Mouse (Mus musculus) skeletal muscle tissue, adult 2 months (tissue): Measurements from ENCODE around the gene Lamb1.

Experiments
- DNase-seq: peaks from one replicate; pipeline ENCODE4 v3.0.0-alpha.2; 2012; ENCODE audit warnings: low read depth, low spot score

Lamb1 gene

GRCm38 (mm10) chr12:31252259-31252658 is 12.8 kb upstream of the Lamb1 start:
- no peak for DNase-seq

- DNase-seq, result no peak
These were observed 10.1 kb upstream of the Lamb1 start for GRCm38 (mm10) chr12:31254978-31255377.

- no peak for DNase-seq
These were observed 8.7 kb upstream of the Lamb1 start for GRCm38 (mm10) chr12:31256121-31256903.

GRCm38 (mm10) chr12:31261882-31262281 is 3.2 kb upstream of the Lamb1 start:
- peak; percentile 59 for DNase-seq

DNA sequence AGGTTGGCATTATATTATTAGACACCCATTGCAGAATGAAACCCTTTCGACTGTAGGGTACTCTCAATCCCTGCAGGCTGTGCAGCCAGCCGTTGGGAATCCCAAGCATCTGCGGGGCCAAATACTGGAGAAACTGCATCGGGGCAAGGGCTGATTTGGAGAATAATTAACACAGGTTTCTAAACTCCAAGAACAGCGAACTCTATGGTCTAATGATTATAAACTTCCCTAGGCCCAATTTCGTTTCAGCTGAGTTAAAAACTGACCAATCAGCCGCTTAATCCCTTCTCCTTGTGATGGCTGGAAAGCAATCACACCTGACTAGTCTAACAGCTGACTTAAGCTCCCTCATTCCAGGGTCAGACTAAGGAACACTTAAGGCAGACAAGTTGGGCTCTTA is 1.1 kb upstream of the Lamb1 start:
- no peak for DNase-seq

DNA sequence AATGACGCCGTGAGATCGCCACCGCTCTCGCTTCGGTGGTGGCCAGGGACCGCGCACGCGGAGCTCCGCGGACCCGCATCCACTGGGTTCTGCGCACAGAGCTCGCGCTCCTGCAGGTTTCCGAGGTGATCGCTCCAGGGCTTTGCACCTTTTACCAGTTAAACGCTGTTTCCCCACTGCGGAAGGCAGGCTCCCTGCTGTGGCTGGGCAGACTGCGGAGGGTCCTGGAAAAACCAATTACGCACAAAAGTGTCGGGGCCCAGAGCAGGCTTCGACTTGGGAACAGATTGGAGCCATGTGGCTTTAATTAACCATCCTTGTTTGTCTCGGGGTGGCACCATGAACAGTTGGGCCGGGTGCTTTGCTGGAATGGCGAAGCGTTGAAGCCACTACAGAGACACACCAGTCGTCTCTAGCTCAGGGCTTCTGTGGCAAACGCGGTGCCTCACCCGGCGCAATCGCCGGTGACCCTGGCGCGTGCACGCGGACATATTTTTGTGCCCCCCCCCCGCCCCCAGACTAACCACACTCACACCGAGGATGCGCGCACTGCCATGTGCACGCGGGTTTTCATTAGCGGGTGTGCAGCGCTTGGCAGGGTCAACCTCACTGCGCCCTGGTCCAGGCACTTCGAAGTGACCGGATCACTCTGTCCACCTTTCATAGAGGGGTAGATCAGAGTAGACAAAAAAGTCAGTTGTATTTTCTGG is 843 bp downstream of the Lamb1 start:
- DNase-seq, result no peak

- no peak for DNase-seq
These were observed 1.7 kb downstream of the Lamb1 start for GRCm38 (mm10) chr12:31266686-31267085.

DNA sequence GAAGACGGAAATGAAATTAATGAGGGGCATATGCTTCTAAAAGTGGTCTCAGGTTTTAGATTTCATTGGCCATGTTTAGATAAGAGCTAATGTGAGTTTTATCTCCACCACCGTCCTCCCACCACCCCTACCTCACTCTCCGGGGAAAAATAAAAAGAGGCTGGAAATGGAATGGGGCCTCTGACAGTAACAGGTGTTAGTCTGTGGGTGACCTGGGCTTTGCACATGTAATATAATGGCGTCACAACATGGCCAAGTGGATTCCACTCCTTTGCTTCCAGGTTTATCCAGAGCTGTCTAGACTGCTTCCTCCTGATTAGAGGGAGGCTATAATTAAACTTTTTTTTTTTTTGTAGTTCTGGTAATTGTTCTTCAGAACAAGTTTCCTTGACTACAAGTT is 2.3 kb downstream of the Lamb1 start:
- no peak for DNase-seq

- no peak for DNase-seq
These were observed 3.3 kb downstream of the Lamb1 start for GRCm38 (mm10) chr12:31268315-31268714.

DNA sequence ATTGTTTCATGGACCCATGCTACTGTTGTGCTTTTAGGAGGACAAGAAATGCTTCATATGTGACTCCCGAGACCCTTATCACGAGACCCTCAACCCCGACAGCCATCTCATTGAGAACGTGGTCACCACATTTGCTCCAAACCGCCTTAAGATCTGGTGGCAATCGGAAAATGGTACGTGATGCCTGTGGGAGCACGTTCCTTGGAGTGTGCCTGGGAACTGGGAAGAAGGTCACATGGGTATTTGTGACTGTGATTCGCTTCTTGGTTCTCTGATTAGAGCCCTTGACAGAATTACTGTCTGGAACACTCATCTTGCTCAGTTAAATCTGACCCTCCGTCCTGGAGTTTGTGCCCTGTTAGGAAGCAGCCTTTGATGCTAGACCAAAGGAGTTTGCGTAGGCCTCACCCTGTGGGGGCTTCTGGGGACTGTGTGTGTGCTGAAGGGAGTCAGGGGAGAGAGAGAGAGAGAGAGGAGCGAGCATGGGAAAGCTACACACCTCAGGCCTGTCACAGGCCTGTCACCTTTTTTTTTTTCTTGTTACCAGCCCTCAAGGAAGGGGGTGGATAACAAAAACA is 4.1 kb downstream of the Lamb1 start:
- no peak for DNase-seq

GRCm38 (mm10) chr12:31270361-31270760 is 5.3 kb downstream of the Lamb1 start:
- DNase-seq, result no peak

DNA sequence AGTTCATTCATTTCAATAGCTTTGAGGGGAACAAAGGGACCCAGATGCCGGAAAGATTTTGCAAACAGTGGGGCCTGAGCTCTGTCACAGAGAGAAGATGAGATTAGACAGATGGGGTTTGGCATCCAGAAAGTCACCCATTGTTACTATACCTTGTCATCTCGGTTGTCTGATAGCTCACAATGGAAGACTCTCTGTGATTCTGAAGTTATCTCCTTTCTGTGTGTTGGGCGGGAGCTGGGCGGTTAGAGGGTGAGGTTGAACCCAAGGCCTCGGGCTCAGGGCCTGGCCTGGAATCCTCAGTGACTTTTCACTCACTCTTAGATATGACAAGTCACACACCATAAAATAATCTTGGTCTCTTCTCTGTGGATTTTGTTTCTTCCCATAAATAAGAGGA is 5.7 kb downstream of the Lamb1 start:
- DNase-seq, result no peak

DNA sequence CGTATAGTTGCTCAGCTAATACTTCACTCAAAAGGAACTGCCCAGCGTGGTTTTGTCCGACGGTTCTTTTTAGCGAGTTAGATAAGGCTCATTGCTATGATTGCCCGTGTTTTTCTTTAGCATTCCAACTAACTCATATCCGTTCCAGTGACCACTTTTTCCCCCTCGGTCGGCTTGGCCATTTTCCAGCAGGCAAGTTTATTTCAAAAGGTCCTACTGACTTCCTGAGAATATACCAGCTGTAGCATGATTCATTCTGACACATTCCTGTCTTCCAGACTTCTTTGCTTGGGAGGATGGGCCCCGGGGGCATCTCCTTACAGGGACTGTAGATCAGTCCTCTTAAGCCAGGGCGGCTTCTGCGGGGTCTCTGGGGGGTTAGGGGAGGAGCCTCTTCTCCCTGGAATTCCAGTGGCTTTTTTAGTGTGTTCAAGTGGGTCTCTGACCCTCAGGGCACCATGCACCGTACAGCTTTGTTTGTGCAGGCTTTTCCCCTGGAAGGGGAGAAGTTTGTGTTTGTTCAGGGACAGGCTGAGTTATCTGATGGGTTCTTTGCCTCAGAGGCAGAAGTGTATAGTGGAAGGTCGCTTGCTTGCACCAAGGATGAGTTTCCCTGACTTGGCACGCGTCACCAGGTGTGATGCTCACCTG is 6.5 kb downstream of the Lamb1 start:
- DNase-seq, result no peak

DNA sequence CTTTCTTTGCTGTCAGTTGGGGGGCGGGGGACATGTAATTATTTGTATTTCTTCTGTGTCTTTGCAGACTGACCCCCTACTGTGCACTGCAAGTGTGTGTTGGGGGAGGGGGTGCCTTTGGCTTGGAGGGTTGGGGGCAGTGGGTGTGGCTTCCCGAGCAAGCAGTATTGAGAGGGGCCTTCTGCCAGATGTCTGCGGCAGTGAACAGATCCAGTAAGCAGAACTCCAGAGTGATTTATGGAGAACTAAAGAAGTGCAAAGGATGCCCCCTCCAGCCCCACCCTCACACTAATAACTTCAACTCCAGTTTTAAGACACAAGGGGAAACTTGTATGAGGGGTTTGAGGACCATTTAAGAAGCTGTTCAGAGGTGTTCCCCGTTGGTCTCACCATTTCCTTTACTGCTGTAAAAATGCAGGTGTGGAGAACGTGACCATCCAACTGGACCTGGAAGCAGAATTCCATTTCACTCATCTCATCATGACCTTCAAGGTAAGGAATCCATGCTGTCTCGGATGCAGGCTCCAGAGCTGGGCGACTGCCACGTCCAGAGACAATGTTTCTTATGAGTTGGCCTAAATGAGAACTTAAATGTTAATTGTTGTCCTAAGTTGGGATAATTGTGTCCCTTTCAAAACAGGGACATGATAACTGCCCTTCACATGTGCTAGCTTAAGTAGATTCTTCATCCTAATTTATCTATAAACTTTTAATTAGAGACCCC is 7.1 kb downstream of the Lamb1 start:
- no peak for DNase-seq

- no peak for DNase-seq
These were observed 7.8 kb downstream of the Lamb1 start for GRCm38 (mm10) chr12:31272846-31273245.

- no peak for DNase-seq
These were observed 8.6 kb downstream of the Lamb1 start for GRCm38 (mm10) chr12:31273646-31274045.

- peak; percentile 55 for DNase-seq
These were observed 10.4 kb downstream of the Lamb1 start for GRCm38 (mm10) chr12:31275411-31275810.

GRCm38 (mm10) chr12:31278270-31278669 is 13.2 kb downstream of the Lamb1 start:
- DNase-seq, result no peak

- DNase-seq, result no peak
These were observed 15.3 kb downstream of the Lamb1 start for GRCm38 (mm10) chr12:31280318-31280717.

DNA sequence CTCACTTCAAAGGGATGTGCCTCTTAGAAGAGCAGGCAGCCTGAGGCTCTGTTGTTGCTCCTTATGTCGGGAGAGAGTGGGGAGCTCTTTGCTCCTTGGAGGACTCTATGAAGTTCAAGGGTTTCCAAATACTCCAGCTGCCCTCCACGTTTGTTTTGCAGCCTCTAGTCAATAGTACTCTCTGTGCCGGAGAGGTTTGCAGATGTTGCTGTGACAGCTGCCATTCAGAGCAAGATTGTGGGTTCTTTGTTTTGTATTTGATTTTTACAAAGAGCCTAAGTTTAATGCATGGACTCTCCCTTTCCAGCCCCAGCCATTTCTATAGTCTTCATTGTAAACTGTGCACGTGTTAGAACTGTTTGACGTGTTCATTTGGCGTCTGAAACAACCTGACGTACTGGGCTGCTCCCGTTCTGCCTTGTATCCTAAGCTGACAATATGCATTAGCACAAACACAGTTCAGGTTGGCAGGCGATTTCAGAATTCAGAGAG is 16.1 kb downstream of the Lamb1 start:
- DNase-seq, result no peak

GRCm38 (mm10) chr12:31282241-31282640 is 17.2 kb downstream of the Lamb1 start:
- no peak for DNase-seq
